Mouse (Mus musculus) lung, postnatal 0 days (tissue): ENCODE data around the gene Stpg2.

Experiments
- CTCF ChIP-seq: IDR thresholded peaks from 2 replicates; pipeline ENCODE4 v1.5.1; 2016; ENCODE audit warnings: antibody characterized with exemption, mild to moderate bottlenecking
- EP300 ChIP-seq: IDR thresholded peaks from 2 replicates; pipeline ENCODE4 v1.6.1; 2016; ENCODE audit warnings: antibody characterized with exemption, mild to moderate bottlenecking, control low read depth

GRCm38 (mm10) chr3:139168510-139169269, 36.8 kb upstream of the Stpg2 start:
- TF ChIP-seq CTCF = no peak
- no peak for TF ChIP-seq EP300
